Mouse (Mus musculus): ENCODE measurements around the gene Mlxip. TPM values are rescaled to one million over a fixed set of nuclear protein-coding genes. Genes with fewer than 3 reads are reported as not detected.

Mlxip gene
- total RNA-seq, 2 experiments from 2014 or later: 20.5 to 20.8 TPM

DNA sequence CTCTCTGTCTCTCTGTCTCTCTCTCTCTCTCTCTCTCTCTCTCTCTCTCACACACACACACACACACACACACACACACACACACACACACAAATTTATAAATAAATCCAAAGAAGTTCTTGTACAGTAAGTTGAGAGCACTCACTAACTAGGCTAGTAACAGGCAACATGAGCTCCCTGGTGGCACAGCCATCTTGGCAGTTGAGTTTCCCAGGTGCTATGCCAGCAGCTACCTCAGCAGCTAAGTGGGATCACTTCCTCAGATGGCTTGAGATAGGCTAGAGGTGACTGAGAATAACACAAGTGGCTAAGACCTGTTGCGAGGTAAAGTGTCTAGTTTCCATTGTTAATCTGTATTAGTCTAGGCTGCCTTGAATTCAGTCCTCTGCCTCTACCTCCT, 44.7 kb downstream of the Mlxip start:
- intact Hi-C loops (cut with DNase I): no loop called here
- no peak for DNase-seq (ENCODE audit: extremely low spot score in 1 of 2, low spot score in 2 of 2)
- Histone ChIP-seq H3K4me3 (no peak overlapping the region), H3K27ac (no peak overlapping the region)
- no peak for TF ChIP-seq CTCF (IDR thresholded peaks at IDR 0.05)

DNA sequence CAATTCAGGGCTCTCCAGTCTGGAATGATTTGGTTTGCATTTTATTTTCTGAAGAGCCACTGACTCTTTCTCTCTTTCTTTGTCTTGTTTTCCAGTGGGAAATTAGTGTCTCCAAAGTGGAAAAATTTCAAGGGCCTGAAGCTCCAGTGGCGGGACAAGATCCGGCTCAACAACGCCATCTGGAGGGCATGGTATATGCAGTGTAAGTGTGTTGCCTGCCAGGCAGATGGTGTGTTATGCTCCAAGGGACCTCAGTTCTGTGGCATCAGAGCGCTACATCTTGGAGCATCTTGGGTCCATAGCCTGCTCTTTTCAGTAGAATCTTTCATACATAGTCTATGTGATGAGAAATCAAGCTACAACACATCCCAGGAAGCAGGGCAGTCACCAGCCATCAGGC, 45.3 kb downstream of the Mlxip start:
- H3K4me3 ChIP-seq: no peak overlapping the region
- no peak overlapping the region for H3K27ac ChIP-seq
- TF ChIP-seq CTCF (IDR thresholded peaks at IDR 0.05): peak; percentile 40
- intact Hi-C loops (cut with DNase I): loop anchor here (5.0 kb wide), 1 partner anchor 167 kb away; no protein-coding TSS in a partner anchor
- DNase-seq (ENCODE audit: extremely low spot score in 1 of 2, low spot score in 2 of 2): no peak

DNA sequence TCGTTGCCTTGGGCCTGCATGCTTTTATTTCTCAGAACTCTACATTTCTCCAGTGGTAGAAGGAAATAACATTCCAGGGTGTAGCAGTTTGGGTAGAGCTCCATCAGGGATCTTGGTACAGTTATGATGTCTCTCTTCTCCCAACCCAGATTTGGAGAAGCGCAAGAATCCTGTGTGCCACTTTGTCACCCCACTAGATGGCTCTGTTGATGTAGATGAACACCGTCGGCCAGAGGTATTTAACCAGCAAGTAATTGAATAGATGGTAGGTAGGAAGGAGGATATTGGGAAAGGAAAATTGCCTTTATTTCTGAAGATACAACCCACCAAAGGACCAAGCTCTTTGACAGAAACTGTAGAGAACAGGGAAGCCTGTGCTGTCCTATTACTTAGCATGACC, 46.1 kb downstream of the Mlxip start:
- Histone ChIP-seq H3K4me3 (no peak overlapping the region), H3K27ac (no peak overlapping the region)
- no peak for DNase-seq (ENCODE audit: extremely low spot score in 1 of 2, low spot score in 2 of 2)
- intact Hi-C loops (cut with DNase I): loop anchor here (5.0 kb wide), 1 partner anchor 167 kb away; no protein-coding TSS in a partner anchor
- TF ChIP-seq CTCF (IDR thresholded peaks at IDR 0.05): peak; percentile 33

DNA sequence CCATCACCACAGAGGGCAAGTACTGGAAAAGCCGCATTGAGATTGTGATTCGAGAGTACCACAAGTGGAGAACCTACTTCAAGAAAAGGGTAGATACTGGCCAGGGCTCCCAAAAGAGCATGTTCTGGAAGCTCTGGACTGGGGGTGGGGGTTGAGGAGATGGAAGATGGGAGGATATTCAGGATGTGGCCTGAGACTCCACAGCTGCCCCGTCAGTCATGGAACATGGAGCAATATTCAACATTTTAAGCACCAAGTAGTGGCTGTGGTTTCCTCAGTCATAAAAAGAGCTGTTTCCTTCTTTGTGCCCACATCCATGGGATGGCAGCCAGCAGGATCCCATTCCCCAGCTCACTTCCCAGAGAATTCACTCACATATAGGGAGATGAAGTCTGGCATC, 47.7 kb downstream of the Mlxip start:
- TF ChIP-seq CTCF (IDR thresholded peaks at IDR 0.05): no peak
- DNase-seq (ENCODE audit: extremely low spot score in 1 of 2, low spot score in 2 of 2): no peak
- Histone ChIP-seq H3K4me3 (no peak overlapping the region), H3K27ac (no peak overlapping the region)
- intact Hi-C loops (cut with DNase I): loop anchor here (5.0 kb wide), 1 partner anchor 165 kb away; no protein-coding TSS in a partner anchor

DNA sequence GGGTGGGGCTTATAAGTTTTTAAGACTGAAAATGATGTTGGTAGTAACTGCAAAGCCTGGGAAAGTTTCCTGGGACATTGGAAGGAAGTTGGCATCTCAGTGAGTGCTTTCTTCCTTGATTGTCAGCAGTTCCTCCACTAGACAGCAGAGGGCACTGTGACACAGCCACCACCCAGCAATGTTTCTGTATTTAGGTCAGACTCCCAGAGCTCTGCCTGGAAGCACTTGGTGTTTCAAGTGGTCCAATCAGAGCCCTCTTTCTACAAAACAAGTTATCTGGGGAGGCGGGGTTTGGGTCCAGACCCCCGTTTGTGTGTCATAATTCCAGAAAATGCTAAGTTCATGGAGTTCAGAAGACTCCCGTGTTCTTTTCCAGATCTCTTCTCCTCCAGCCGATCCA, 49.5 kb downstream of the Mlxip start:
- no peak overlapping the region for H3K27ac ChIP-seq
- no peak overlapping the region for H3K4me3 ChIP-seq
- intact Hi-C loops (cut with DNase I): loop anchor here (2.0 to 5.0 kb wide), 2 partner anchors 55 to 163 kb away; no protein-coding TSS in a partner anchor
- peak; percentile 97 for TF ChIP-seq CTCF (IDR thresholded peaks at IDR 0.05)
- DNase-seq (ENCODE audit: extremely low spot score in 1 of 2, low spot score in 2 of 2): peak; percentile 64 to 80

DNA sequence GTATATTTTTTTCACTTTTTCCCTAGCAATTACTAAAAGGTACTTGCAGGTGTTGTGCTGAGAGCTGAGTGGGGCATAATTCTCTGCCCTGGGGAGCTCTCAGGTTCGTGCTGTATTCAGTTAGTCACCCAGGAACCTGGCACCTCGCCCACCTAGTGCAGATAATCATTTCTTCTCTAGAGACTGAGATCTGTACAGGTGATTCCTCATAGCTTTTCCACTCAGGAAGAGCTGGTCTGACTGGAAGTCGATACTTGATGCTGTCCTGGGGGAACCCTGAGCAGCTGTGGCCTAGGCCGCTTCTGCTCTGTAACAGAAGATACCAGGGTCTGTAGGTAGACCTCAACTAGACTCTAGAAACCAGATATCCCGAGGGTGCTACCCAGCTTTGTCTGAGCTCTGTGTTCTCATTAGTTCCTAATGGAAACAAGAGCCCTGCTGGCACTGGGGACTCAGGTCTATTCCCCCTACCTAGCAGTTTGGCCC, 50.3 kb downstream of the Mlxip start:
- Histone ChIP-seq H3K4me3 (no peak overlapping the region), H3K27ac (no peak overlapping the region)
- intact Hi-C loops (cut with DNase I): loop anchor here (2.0 to 5.0 kb wide), 2 partner anchors 54 to 162 kb away; no protein-coding TSS in a partner anchor
- DNase-seq (ENCODE audit: extremely low spot score in 1 of 2, low spot score in 2 of 2): no peak
- no peak for TF ChIP-seq CTCF (IDR thresholded peaks at IDR 0.05)

DNA sequence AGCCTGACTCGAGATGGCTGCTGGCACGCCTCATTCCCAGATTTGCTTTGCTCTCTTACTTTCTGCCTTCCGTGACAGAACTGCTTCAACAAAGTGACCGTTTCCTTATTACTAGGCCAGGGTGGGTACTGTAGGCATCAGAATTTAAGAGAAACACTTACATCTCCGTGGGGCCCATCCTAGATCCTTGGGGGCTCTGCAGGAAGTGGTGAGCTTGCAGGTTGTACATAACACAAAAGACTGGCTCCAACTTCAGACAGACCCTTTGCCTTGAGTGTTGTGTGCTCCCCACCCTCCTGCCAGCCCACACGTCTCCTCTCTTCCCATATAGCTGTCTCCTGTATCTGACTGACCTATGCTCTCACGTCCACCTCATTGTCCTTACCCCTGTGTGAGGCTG, 57.3 kb downstream of the Mlxip start:
- H3K27ac ChIP-seq: no peak overlapping the region
- no peak for DNase-seq (ENCODE audit: extremely low spot score in 1 of 2, low spot score in 2 of 2)
- intact Hi-C loops (cut with DNase I): no loop called here
- H3K4me3 ChIP-seq: no peak overlapping the region
- no peak for TF ChIP-seq CTCF (IDR thresholded peaks at IDR 0.05)

DNA sequence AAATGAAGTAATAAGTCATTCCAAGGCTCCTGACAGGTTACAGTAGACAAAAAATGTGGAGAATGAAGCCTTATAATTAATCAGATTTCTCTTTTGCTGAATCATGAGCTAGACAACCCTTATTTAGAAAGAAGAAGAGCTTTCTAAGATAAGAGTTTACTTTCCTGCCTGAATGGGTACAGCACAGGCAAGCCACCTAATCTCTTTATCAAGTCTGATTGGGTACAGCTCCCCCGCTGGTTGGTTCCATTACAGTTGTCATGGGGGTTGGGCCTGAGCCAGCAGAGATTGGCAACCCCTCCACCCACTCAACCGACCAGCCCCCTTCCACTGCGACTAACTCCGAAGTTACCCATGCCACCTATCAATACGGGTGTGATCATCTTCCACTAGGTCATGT, 66.8 kb downstream of the Mlxip start:
- no peak for TF ChIP-seq CTCF (IDR thresholded peaks at IDR 0.05)
- intact Hi-C loops (cut with DNase I): no loop called here
- H3K27ac ChIP-seq: no peak overlapping the region
- DNase-seq (ENCODE audit: extremely low spot score in 1 of 2, low spot score in 2 of 2): no peak
- H3K4me3 ChIP-seq: no peak overlapping the region

DNA sequence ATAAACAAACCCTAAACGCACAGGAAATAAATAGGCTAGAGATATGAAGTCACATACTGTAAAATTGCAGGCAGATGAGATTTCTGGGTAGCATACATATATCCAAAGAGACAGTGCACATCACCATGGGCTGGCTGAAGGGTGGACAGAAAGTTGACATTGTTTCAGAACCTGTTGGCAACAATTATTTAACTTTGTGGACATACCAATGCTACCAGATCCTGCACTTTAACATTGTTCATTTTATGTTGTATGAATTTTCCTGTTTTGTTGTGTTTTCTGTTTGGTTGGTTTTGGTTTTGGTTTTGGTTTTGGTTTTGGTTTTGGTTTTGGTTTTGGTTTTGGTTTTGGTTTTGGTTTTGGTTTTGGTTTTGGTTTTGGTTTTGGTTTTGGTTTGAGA, 70.0 kb downstream of the Mlxip start:
- intact Hi-C loops (cut with DNase I): no loop called here
- H3K27ac ChIP-seq: no peak overlapping the region
- TF ChIP-seq CTCF (IDR thresholded peaks at IDR 0.05): no peak
- no peak overlapping the region for H3K4me3 ChIP-seq
- DNase-seq (ENCODE audit: extremely low spot score in 1 of 2, low spot score in 2 of 2): no peak

DNA sequence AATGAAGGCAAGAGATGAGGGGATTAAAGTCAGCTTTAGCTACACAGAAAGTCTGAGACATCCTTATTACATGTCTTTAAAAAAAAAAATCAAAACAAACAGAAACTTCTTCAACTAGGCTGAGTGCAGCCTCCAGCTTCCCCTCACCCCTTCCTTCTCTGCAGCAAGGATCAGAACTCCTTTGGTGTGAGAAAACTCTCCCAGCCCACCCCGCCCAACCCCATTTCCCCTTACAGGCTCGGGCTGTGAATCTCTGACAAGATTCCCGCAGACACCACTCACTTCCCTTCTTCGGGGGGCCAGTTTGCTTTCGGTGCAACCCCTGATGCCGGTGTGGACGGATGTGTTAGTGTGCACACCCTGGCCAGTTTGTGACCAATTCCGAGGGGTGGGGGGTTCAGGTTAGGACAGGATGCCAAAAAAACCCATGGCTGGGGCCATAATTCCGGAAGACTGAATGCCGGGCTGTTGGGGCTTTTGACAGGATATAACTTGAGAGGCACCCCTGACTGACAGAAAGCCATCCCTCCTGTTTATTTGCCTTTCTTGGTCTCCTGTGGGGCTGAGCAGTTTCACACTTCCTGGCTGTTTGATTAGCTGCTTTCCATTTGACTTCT, 76.3 kb downstream of the Mlxip start:
- no peak for TF ChIP-seq CTCF (IDR thresholded peaks at IDR 0.05)

DNA sequence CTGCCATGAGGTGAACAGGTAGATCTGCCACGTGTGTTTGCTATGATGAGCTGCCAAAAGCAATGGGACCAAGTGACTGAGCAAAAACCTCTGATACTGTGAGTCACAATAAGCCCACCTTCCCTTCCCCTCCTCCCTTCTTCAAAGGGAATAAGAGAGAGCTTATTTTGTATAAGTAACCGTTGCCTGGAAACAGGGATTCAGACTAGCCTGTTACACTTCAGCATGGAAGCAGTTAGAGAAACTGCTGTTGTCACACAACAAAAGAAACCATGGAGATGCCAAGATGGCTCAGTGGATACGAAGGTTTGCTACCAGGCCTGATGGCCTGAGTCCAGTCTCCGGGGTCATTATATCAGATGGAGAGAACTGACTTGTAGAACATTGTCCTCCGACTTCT, 79.2 kb downstream of the Mlxip start:
- TF ChIP-seq CTCF (IDR thresholded peaks at IDR 0.05): no peak
- no peak overlapping the region for H3K27ac ChIP-seq
- intact Hi-C loops (cut with DNase I): no loop called here
- no peak overlapping the region for H3K4me3 ChIP-seq
- no peak for DNase-seq (ENCODE audit: extremely low spot score in 1 of 2, low spot score in 2 of 2)

More for the DNA sequence above, 76.3 kb downstream of the Mlxip start:
- intact Hi-C loops (cut with DNase I): no loop called here
- DNase-seq (ENCODE audit: extremely low spot score in 1 of 2, low spot score in 2 of 2): no peak
- H3K4me3 ChIP-seq: no peak overlapping the region
- no peak overlapping the region for H3K27ac ChIP-seq

DNA sequence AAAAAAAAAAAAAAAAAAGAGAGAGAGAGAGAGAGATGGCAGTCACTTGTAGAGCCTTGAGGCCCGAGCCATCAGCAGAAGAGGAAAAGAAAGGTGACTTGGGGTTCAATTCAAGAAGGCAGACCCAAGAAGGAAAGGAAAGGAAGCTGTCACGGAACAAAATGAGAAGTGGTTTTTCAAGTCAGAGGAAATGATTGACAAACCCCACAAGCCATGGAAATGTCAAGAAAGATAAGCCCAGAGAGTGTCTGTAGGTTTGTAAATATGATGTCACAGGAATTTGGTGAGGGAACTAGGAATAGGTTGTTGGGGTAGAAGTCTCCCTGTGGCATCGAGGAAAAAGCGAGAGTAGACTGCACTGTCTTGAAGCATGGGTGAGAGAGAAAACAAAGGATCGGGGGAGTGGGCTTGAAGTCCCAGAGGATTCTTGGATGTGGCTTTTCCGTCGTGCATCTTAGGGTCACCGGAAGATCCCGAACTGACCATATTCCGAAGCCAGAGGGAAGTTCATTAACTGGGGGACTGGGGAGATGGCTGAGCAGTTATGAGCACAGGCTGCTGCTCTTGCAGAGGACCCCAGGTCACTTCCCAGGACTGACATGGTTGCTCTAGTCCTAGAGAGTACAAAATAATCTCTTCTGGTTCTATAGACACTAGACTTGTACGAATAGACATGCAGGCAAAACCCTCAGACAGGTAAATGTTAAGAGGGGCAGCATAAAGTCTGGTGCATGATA, 93.2 kb downstream of the Mlxip start:
- intact Hi-C loops (cut with DNase I): no loop called here
- no peak for TF ChIP-seq CTCF (IDR thresholded peaks at IDR 0.05)
- DNase-seq (ENCODE audit: extremely low spot score in 1 of 2, low spot score in 2 of 2): no peak
- H3K27ac ChIP-seq: no peak overlapping the region
- H3K4me3 ChIP-seq: no peak overlapping the region

Measured in left cerebral cortex, adult 2 months (tissue).